Mouse (Mus musculus): ENCODE results near the gene D1Ertd622e. TPM values are rescaled to one million over a fixed set of nuclear protein-coding genes. Genes with fewer than 3 reads are reported as not detected.

The D1Ertd622e gene
- 18.7 and 20.2 TPM in 2 replicates for polyA plus RNA-seq (2015; fragmentation: Nextera tagmentation; extraction: Ambion mirVana)

- WGBS = under 1% methylated on average over 98 of the region's 106 CpGs
- Histone ChIP-seq H3K27me3 (no peaks in the 10 kb centered on the region), H3K9ac (peak within 1 kb of the TSS; percentile 52), H3K4me1 (peaks cover 10% of the 10 kb centered on the region; the same call in 1 of the 2 replicates), H3K27ac (replicated peaks) (peak within 1 kb of the TSS; percentile 90), H3K4me2 (replicated peaks) (peak within 1 kb of the TSS; percentile 66), H3K36me3 (no peaks in the 10 kb centered on the region), H3K4me3 (replicated peaks) (peak within 1 kb of the TSS; percentile 80), H3K9me3 (replicated peaks) (no peaks in the 10 kb centered on the region)
- peak; percentile 92 for ATAC-seq (ENCODE audit: insufficient number of reproducible peaks, low FRiP score, low TSS enrichment, low read depth)
These were observed at the start of gene D1Ertd622e for GRCm38 (mm10) chr1:97661406-97662241. Gene D1Ertd622e, minus strand, starts transcription at chr1:97662074.

DNA sequence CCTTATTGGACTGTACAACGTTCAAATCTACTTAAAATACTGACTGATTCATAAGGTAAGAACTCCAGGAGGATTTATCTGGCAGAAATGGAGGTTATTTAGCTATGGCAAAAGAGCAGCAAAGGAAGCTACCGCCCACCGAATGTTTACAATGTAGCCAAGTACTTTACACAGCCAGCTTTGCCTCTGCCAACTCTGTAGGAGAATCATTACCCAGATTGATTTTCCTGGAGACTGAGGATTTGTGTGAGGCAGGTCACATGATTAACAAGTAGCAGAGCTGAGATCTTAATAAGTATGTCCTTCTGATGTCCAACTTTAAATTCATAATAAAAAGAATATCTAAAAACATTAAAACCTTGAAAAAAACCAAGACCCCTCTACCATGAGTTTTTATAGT, 48.6 kb upstream of the D1Ertd622e start:
- 95% methylated on average over 3 of the region's 3 CpGs for WGBS
- H3K4me3 ChIP-seq (replicated peaks) = no peak overlapping the region

DNA sequence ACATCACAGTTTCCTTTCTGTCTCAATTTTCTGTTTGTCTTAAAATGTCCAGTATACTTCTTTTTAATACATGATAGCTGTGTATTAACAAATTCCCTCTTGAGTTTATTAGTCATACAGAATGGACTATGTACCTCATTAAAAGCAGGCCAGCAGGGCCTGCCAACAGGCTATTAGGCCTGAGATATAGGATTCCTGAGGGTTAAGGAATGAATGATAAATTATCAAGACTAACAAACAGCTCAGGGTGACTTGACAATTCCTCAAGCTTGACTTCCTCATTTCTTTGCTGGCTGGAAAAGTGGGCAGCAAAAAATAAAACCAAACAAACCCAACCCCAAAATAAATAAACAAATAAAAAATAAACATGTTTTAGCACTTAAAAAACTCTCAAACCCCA, 43.5 kb upstream of the D1Ertd622e start:
- Histone ChIP-seq H3K4me2 (replicated peaks) (no peak overlapping the region), H3K9ac (no peak overlapping the region), H3K4me1 (no peaks in the 10 kb centered on the region), H3K36me3 (peaks cover 5% of the 10 kb centered on the region; the same call in 1 of the 2 replicates), H3K4me3 (replicated peaks) (no peak overlapping the region), H3K9me3 (replicated peaks) (no peaks in the 10 kb centered on the region), H3K27me3 (no peaks in the 10 kb centered on the region), H3K27ac (replicated peaks) (no peak overlapping the region)
- no peak for ATAC-seq (ENCODE audit: insufficient number of reproducible peaks, low FRiP score, low TSS enrichment, low read depth)

More for the DNA sequence above, 48.6 kb upstream of the D1Ertd622e start:
- Histone ChIP-seq H3K4me1 (no peaks in the 10 kb centered on the region), H3K27me3 (no peaks in the 10 kb centered on the region), H3K9me3 (replicated peaks) (no peaks in the 10 kb centered on the region), H3K4me2 (replicated peaks) (no peak overlapping the region), H3K36me3 (peaks cover 21% of the 10 kb centered on the region), H3K27ac (replicated peaks) (no peak overlapping the region), H3K9ac (no peak overlapping the region)
- no peak for ATAC-seq (ENCODE audit: insufficient number of reproducible peaks, low FRiP score, low TSS enrichment, low read depth)

- H3K27ac ChIP-seq (replicated peaks) = no peak overlapping the region
- no peaks in the 10 kb centered on the region for H3K4me1 ChIP-seq
- no peak overlapping the region for H3K4me2 ChIP-seq (replicated peaks)
- no peak for ATAC-seq (ENCODE audit: insufficient number of reproducible peaks, low FRiP score, low TSS enrichment, low read depth)
- H3K27me3 ChIP-seq = no peaks in the 10 kb centered on the region
- H3K4me3 ChIP-seq (replicated peaks) = no peak overlapping the region
- H3K9ac ChIP-seq = no peak overlapping the region
- H3K36me3 ChIP-seq = peaks cover 5% of the 10 kb centered on the region; the same call in 1 of the 2 replicates
- H3K9me3 ChIP-seq (replicated peaks) = no peaks in the 10 kb centered on the region
- 85% methylated on average over 1 of the region's 1 CpGs for WGBS
These were observed 42.8 kb upstream of the D1Ertd622e start for GRCm38 (mm10) chr1:97704646-97705045.

DNA sequence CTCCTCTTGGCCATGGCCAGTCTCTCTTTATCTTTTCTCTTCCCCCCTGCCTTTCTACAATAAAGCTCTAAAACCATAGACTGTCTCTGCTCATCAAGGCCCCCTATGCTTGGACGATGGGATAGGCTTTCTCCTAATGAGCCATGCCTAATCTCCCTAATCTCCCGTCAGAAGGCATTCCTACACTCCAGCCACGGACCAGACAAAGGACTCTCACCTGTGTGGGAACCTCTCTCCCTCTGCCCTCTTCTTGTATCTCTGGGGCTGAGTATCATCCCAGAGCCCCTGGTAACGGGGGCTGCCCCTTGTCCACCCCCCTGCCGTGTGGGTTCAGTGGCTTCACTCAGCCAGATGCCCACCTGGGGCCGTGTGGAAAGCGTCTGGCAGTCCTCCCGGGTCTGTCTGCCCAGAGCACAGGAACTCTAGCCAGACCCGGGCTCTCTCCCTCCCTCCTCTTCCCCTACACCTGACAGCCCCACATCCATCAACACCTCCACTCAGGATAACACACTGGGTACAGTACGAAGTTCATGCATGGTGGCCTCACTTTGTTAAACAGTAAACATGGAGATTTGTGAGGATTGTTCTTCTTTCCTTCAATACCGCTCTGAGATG, 37.2 kb upstream of the D1Ertd622e start:
- H3K9me3 ChIP-seq (replicated peaks) = no peaks in the 10 kb centered on the region
- H3K27ac ChIP-seq (replicated peaks) = no peak overlapping the region
- no peaks in the 10 kb centered on the region for H3K27me3 ChIP-seq
- no peak overlapping the region for H3K9ac ChIP-seq
- 12% methylated on average over 11 of the region's 11 CpGs for WGBS
- no peaks in the 10 kb centered on the region for H3K36me3 ChIP-seq
- no peaks in the 10 kb centered on the region for H3K4me1 ChIP-seq
- no peak overlapping the region for H3K4me3 ChIP-seq (replicated peaks)
- no peak for ATAC-seq (ENCODE audit: insufficient number of reproducible peaks, low FRiP score, low TSS enrichment, low read depth)
- no peak overlapping the region for H3K4me2 ChIP-seq (replicated peaks)

DNA sequence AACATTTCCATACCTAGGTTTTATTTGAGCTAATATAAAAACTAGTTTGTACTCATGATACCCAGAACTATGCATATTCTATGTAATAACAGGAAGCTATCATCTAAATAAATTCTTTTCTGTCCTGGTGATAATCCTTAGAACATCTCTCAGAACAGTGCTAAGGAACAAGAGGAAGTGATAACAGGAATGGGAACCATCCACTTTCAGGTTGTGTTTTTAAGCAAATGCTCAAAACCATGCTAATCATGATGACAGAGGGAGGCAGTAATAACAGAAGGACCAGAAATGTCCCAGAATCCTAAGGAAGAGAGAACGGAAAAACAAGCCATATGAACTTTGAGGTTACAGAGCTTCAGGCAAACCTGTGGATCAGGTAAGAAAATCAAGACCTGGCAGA, 35.4 kb upstream of the D1Ertd622e start:
- Histone ChIP-seq H3K4me3 (replicated peaks) (no peak overlapping the region), H3K36me3 (no peaks in the 10 kb centered on the region), H3K9me3 (replicated peaks) (no peaks in the 10 kb centered on the region), H3K27ac (replicated peaks) (no peak overlapping the region), H3K4me2 (replicated peaks) (no peak overlapping the region), H3K9ac (no peak overlapping the region), H3K4me1 (no peaks in the 10 kb centered on the region), H3K27me3 (no peaks in the 10 kb centered on the region)
- 88% methylated on average over 1 of the region's 1 CpGs for WGBS
- ATAC-seq (ENCODE audit: insufficient number of reproducible peaks, low FRiP score, low TSS enrichment, low read depth) = no peak

DNA sequence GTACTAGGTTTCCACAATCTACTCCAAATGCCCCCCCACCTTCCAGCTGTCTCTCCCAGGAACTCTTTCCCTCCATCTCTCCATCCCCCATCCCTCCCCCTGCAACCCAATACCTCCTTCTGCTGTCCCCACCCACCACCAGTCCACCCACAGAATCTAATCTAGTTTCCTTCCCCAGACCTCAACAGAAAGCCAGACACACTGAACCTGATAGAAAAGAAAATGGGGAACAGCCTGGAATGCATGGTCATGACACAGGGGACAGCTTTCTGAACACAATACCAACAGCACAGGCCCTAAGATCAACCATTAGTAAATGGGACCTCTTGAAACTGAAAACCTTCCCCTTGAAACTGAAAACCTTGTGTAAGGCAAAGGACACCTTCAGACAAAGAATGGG, 32.0 kb upstream of the D1Ertd622e start:
- Histone ChIP-seq H3K27me3 (no peaks in the 10 kb centered on the region), H3K9me3 (replicated peaks) (no peaks in the 10 kb centered on the region), H3K4me1 (no peaks in the 10 kb centered on the region), H3K9ac (no peak overlapping the region), H3K4me2 (replicated peaks) (no peak overlapping the region), H3K4me3 (replicated peaks) (no peak overlapping the region), H3K27ac (replicated peaks) (no peak overlapping the region), H3K36me3 (no peaks in the 10 kb centered on the region)
- no peak for ATAC-seq (ENCODE audit: insufficient number of reproducible peaks, low FRiP score, low TSS enrichment, low read depth)

GRCm38 (mm10) chr1:97688756-97689155, 26.9 kb upstream of the D1Ertd622e start:
- H3K4me2 ChIP-seq (replicated peaks) = no peak overlapping the region
- ATAC-seq (ENCODE audit: insufficient number of reproducible peaks, low FRiP score, low TSS enrichment, low read depth) = no peak
- no peaks in the 10 kb centered on the region for H3K27me3 ChIP-seq
- H3K4me1 ChIP-seq = no peaks in the 10 kb centered on the region
- no peak overlapping the region for H3K4me3 ChIP-seq (replicated peaks)
- no peaks in the 10 kb centered on the region for H3K36me3 ChIP-seq
- H3K27ac ChIP-seq (replicated peaks) = no peak overlapping the region
- H3K9ac ChIP-seq = no peak overlapping the region
- 14% methylated on average over 3 of the region's 3 CpGs for whole genome bisulfite sequencing
- no peaks in the 10 kb centered on the region for H3K9me3 ChIP-seq (replicated peaks)

DNA sequence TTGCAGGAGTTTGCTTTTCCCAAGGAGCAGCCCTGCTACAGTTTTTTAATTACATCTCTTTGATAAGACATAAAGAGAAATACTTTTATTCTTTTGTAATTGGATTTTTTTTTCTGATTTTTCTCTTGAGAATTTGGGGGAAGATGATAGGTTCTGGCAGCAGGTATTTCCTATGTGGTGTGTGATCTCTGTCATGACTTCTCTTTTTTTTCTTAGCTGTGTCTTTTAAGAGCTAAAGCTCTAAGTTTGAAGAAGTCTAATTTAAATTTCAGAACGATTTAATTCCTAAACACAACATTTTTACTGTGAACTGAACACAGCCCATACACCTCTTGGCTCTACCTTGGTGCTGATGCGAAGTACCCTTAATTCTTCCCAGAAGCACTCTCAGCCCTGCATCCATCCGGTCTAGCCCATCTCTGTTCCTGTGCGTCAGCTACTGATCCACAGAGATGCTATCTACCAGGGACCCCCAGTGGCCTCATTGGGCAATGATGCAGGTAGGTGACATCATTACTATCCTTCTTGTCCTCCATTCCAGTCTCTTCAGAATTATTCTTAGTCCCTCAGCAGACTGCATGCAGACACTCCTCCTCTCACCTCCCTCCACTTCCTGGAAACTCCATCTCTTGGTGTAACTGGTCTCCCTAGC, 14.8 kb upstream of the D1Ertd622e start:
- Histone ChIP-seq H3K9me3 (replicated peaks) (no peaks in the 10 kb centered on the region), H3K9ac (no peak overlapping the region), H3K4me1 (no peaks in the 10 kb centered on the region), H3K27ac (replicated peaks) (no peak overlapping the region), H3K27me3 (no peaks in the 10 kb centered on the region), H3K4me2 (replicated peaks) (no peak overlapping the region), H3K4me3 (replicated peaks) (no peak overlapping the region), H3K36me3 (no peaks in the 10 kb centered on the region)
- 81% methylated on average over 4 of the region's 4 CpGs for WGBS
- no peak for ATAC-seq (ENCODE audit: insufficient number of reproducible peaks, low FRiP score, low TSS enrichment, low read depth)

- H3K4me1 ChIP-seq = no peaks in the 10 kb centered on the region
- H3K9ac ChIP-seq = no peak overlapping the region
- no peaks in the 10 kb centered on the region for H3K9me3 ChIP-seq (replicated peaks)
- H3K4me2 ChIP-seq (replicated peaks) = no peak overlapping the region
- no peaks in the 10 kb centered on the region for H3K36me3 ChIP-seq
- WGBS = 72% methylated on average over 2 of the region's 2 CpGs
- H3K27ac ChIP-seq (replicated peaks) = no peak overlapping the region
- no peak for ATAC-seq (ENCODE audit: insufficient number of reproducible peaks, low FRiP score, low TSS enrichment, low read depth)
- no peak overlapping the region for H3K4me3 ChIP-seq (replicated peaks)
- no peaks in the 10 kb centered on the region for H3K27me3 ChIP-seq
These were observed 14.2 kb upstream of the D1Ertd622e start for GRCm38 (mm10) chr1:97676115-97676514.

- H3K9ac ChIP-seq = no peak overlapping the region
- ATAC-seq (ENCODE audit: insufficient number of reproducible peaks, low FRiP score, low TSS enrichment, low read depth) = no peak
These were observed 11.0 kb upstream of the D1Ertd622e start for GRCm38 (mm10) chr1:97672849-97673248.

More at GRCm38 (mm10) chr1:97672849-97673248, 11.0 kb upstream of the D1Ertd622e start:
- 66% methylated on average over 2 of the region's 2 CpGs for WGBS
- Histone ChIP-seq H3K9me3 (replicated peaks) (no peaks in the 10 kb centered on the region), H3K27me3 (no peaks in the 10 kb centered on the region), H3K4me2 (replicated peaks) (no peak overlapping the region), H3K4me3 (replicated peaks) (no peak overlapping the region), H3K4me1 (no peaks in the 10 kb centered on the region), H3K36me3 (no peaks in the 10 kb centered on the region), H3K27ac (replicated peaks) (no peak overlapping the region)

All from embryonic facial prominence, embryonic 15.5 days (tissue).